Mouse (Mus musculus): ENCODE data around the gene Pde7b.

DNA sequence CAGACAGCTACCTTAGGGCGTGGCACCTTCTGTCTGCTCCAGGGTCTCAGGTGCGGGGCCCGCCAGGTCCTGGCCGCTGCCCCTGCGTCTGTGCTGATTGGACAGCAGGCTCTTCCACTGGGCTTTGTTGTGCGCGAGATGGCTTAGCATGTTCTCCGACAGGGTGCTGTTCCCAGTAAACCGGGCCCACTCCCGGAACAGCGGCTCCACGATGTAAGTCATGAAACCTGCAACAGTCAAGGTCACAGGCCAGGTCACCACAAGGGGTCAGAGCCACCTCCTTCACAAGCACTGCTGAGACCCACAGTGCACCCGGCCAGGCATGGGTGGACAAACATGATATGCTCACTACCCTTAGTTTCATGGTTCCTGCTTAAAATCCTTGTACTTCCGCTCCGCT lies 324.5 kb downstream of the Pde7b start:
- TF ChIP-seq CTCF (IDR thresholded peaks at IDR 0.05; ENCODE audit: insufficient read depth, low read depth, low read length) (no peak), POLR2A (IDR thresholded peaks at IDR 0.05; ENCODE audit: insufficient read depth, low read depth, low read length) (no peak)
